Mouse (Mus musculus) C2C12 (cell line): ENCODE data around the gene Hivep2.

Source experiments
- CTCF ChIP-seq: IDR thresholded peaks from one replicate; pipeline ENCODE4 v1.5.1; 2011; ENCODE audit not compliant: control insufficient read depth, insufficient read depth, insufficient read length
- MAX ChIP-seq: IDR thresholded peaks from one replicate; pipeline ENCODE4 v1.6.1; 2011; ENCODE audit warnings: mild to moderate bottlenecking, control low read depth
- MYOD1 ChIP-seq: IDR thresholded peaks from one replicate; pipeline ENCODE4 v1.6.1; 2011; ENCODE audit warnings: low read depth; ENCODE audit not compliant: control insufficient read depth, insufficient read length
- USF1 ChIP-seq: IDR thresholded peaks from one replicate; pipeline ENCODE4 v1.6.1; 2011; ENCODE audit warnings: low read depth, mild to moderate bottlenecking, control low read depth, moderate library complexity

- TF ChIP-seq CTCF = no peak
- no peak for TF ChIP-seq USF1
- TF ChIP-seq MAX = no peak
- TF ChIP-seq MYOD1 = no peak
These were observed 1.1 kb downstream of the Hivep2 start for GRCm38 (mm10) chr10:13966830-13967450.
